Mouse (Mus musculus) gastrocnemius, adult 18-20 months (tissue): Measurements from ENCODE around the gene Aph1a. TPM values are rescaled to one million over a fixed set of nuclear protein-coding genes. Genes with fewer than 3 reads are reported as not detected.
"Not testable (repeated sequence)": the region's sequence is repeated elsewhere in the genome, so short reads cannot be mapped to it uniquely, and the experiment has no call there.

Experiments
- DNase-seq: peaks from one replicate; pipeline ENCODE4 v3.0.0; 2021; ENCODE audit warnings: low spot score
- total RNA-seq, 2 experiments: library from RNA; stranded (reverse); gene quantifications; 2 replicates each; pipeline ENCODE4 v1.2.3; 2021

The Aph1a gene
- total RNA-seq, 2 experiments from 2014 or later, result 41.0 to 50.4 TPM

DNA sequence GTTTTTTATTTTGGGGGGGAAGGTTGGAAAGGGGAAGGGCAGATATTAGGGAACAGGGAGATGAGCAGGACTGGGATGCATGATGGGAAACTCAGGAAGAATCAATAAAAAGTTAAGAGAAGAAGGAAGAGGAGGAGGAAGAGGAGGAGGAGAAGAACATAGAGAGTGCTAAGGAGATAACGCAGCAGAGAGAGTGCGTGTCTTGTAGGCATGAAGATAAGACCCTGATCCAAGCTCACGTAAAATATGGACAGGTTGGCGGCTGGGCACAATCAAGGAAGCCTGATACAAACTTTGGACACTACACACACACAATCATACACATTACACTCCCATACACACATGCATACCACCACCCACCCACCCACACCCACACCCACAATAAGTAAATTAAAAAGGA lies 20.9 kb downstream of the Aph1a start:
- no peak for DNase-seq

DNA sequence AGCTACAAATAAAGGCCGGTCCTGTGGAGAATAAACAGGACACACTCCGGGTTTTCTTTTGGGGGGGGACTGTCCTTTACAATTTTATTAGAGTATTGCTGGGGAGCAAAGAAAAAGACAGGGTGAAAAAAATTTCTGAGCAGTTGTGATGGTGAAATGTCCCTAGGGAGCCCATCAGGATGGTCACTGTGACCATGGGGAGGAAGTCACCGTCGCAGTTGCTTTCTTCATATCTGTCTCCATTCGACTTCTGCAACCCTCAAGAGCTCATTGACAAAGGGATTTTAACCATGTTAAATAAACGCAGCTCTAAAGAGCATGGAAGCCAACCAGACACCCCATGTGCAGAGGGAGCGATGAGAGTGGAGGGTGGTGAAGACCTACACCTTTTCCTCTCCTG lies 23.0 kb downstream of the Aph1a start:
- DNase-seq, result no peak

DNA sequence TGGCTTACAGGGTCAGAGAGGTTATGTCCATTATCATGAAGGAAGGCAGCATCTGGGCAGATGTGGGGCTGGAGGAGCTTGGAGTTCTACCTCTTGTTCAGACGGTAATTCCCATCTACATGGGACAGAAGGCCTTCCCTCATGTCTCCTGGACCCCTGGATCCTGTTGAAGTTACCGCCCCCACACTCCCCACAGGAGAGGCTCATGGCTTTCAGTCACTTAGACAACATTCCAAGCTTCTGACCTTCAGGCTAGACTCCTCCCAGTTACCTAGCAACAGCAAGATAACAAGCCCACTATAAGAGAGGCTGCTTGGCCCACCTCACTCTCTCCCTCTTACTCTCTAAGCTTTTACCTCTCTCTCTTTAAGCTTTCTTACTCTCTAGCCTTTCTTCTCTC lies 26.8 kb downstream of the Aph1a start:
- not testable (repeated sequence) for DNase-seq

- DNase-seq, result not testable (repeated sequence)
Observed at GRCm38 (mm10) chr3:95923429-95923828, 29.7 kb downstream of the Aph1a start.

DNA sequence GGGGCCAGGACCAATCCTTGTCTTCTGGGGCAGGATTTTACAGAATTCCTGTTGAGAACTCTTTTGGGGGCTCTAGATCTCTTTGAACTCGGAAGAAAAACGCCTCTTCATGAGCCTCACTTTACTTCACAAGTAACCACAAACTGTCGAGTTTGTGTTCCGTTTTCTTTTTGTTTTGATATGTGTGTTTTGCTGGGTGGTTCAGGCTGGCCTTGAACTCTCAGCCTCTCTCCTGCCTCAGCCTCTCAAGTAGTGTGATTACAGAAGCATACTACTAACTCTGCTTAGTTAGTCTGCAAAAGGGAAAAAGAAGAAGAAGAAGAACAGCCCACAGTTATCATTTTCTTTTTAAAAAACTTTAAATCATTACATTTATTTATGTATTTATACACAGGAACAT lies 30.4 kb downstream of the Aph1a start:
- no peak for DNase-seq

DNA sequence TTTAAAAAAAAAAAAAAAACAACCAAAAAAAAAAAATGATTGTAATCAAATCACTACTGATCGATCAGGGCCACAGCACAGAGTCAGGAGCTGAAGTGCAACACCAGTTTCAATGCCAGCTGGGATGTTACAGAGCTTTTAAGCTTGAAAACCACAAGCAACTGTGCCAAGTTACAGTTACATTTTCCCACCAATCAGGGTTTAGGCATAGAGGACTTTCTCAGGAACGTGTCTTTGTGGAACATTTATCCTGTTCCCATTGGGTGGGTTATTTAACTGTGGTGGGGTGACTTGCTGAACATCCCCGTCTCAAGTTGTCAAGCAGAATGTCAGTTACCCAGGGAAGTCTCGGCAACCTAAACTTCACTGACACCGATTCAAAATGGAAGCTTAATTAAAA lies 31.3 kb downstream of the Aph1a start:
- DNase-seq, result no peak

GRCm38 (mm10) chr3:95928261-95928657 lies 34.5 kb downstream of the Aph1a start:
- no peak for DNase-seq

DNA sequence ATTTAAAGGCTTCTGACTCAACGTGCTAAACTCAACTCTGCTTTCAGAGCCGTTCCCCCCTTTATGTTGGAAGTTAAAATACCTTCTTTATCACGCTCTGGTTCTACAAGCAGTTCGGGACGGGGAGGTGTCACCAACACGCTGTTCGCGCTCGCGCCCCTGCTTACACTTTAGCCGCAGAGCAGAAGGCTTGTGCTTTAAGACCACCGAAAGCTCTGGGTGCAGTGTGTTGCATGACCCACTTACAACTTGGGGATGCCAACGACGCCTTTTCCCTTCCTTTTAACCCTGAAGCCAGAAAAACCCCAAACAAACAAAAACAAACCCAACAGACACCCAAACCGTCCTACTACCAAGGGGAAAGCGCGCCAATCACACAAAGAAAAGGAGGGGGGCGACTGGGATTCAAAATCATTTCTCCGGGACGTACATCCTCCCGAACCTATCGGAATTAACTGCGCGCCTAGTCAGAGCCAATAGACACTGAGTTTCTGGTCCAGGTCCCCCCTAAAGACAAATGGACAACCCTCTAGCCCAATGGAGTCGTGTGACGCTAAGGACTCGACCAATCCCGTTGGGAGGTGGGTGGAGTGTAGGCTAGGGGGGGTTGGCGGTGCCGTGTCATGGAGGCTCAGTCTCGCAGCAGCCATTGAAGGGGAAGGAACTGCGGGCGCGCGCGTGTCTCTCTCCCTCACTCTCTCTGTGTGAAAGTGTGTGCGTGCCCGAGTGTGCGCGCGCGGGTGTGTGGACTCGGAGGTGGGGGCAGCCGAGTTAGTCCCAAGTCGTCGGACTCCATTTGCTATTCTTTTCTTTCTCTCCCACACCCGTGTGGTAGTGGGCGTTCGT lies 35.1 kb downstream of the Aph1a start, which contains the start of gene Anp32e:
Gene Anp32e (plus strand): TSS at position 589 of the 846 bp plus-strand sequence.
- DNase-seq, result peak; percentile 99

GRCm38 (mm10) chr3:95929581-95930470 lies 36.1 kb downstream of the Aph1a start:
- peak; percentile 26 for DNase-seq

DNA sequence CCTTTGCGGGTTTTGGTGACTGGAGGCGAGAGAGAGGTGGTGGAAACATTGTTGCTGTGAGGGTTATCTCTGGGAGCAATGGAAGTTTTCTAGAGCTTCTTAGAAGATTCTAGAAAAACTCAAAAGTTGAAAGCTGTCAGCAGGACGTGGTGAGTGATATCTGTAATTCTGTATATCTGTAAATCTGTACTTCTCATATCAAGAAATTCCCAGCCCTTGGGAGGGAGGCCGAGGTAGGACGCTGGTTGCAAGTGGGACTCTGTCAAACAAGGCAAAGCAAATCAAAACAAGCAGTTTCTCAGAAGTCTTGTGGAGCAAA lies 36.7 kb downstream of the Aph1a start:
- no peak for DNase-seq

DNA sequence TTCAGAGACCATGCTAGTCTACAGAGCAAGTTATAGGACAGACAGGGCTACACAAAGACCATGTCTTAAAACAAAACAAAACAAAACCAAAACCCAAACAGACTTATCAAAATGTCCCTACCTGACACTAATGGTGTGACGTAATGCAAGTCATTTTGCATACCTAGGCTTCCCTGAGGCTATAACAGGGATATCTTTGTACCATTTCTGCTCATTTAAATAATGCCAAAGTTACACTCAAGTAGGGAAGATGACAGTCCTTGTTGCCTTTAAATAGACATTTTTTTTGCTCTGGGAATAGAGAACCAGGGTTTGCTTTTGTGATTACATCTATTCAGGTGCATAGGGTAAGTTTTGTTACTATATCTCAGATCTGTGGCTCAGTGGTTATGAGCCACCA lies 37.7 kb downstream of the Aph1a start:
- no peak for DNase-seq

GRCm38 (mm10) chr3:95932157-95932556 lies 38.4 kb downstream of the Aph1a start:
- DNase-seq, result no peak

- DNase-seq, result no peak
Observed at GRCm38 (mm10) chr3:95932566-95932965, 38.8 kb downstream of the Aph1a start.

DNA sequence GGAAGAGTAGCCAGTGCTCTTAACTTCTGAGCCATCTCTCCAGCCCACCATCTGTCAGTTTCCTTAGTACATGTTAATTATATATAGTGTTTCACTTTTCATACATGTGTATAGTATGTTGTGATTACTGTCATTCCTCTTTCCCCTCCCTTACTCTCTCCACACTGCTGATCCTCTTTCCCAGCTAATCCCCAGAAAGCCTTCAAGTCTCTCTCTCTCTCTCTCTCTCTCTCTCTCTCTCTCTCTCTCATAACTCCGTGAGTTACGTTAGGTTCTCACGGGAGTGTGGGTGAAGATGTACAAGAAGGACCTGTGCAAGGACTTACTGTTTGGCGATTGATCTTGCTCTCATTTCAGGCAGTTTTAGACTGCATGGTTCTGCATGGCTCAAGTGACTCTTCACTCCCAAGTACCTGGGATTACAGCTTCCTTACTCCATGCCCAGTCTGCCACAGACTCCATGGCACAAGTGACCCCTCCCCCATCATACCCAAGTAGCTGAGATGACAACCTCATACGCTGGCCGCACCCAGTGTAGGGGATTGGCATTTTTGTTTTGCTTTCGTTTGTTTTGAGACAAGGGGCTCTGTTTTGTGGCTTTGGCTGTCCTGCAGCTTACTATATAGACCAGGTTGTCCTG lies 39.5 kb downstream of the Aph1a start:
- no peak for DNase-seq

DNA sequence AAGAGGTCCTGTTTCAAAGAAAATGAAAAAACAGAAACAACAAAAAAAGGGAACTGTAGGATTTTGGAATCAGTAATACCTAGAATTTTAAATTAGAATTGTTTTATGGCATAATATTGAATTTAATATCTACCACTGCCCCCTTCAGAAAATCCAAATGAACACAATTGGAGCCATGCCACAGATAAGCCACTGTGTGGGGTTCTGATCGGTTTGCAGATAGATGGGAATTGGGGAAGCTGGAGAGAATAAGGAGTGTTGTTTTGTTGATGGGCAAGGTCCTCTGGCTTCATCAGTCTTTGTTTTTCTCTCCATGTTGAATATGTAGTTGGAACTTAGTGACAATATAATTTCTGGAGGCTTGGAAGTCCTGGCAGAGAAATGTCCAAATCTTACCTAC lies 40.7 kb downstream of the Aph1a start:
- DNase-seq, result no peak

DNA sequence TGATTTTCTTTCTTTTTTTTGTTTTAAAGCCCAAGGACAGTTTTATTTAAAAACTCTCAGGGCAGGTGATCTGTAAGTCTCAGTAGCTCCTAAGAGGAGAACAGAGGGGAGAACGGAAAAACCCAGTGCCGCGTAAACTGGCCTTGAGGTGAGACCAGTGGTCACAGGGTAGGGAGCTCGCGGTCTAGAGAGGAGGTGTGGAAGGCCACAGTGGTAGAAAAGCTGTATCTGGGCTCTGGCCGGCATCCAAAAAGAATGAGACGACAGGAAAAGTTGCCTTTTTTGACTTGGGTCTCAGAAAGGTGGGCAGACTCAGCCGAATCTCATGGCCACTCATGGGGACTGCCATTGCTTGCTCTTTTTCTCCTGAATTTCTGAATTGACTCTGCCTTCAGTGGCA lies 44.4 kb downstream of the Aph1a start:
- DNase-seq, result no peak

DNA sequence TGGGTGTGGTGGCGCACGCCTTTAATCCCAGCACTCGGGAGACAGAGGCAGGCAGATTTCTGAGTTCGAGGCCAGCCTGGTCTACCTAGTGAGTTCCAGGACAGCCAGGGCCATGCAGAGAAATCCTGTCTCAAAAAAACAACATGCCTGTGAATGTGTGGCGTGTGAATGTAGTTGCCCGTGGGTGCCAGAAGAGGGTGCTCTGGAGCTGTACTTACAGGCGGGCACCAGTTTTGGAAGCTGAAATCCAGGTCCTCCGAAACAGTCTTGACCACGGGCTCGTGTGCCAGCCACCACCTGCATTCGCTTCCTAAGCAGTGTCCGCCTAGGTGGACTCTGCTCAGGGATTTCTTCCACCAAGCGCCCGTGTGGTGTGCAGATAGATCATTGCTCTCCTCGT lies 45.1 kb downstream of the Aph1a start:
- peak; percentile 26 for DNase-seq

- DNase-seq, result no peak
Observed at GRCm38 (mm10) chr3:95942749-95943148, 49.0 kb downstream of the Aph1a start.

GRCm38 (mm10) chr3:95943226-95943625 lies 49.5 kb downstream of the Aph1a start:
- DNase-seq, result no peak

DNA sequence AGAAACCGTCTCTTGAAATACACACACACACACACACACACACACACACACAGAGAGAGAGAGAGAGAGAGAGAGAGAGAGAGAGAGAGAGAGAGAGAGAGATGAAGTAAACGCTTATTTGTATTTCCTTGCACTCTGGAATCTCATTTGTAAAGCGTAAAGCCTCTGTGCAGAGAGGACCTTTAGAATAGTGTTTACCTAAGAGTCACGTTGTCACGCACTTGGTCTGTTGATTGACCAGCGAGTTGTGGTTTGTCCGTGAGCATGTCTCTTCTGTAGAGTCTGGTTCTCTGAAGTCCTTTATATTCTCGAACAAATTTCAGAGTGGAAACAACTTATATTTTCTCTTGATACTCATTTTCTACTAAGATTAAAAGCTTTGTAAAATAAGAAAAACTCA lies 51.0 kb downstream of the Aph1a start:
- no peak for DNase-seq

- peak; percentile 28 for DNase-seq
Observed at GRCm38 (mm10) chr3:95945731-95946240, 52.0 kb downstream of the Aph1a start.
